Mouse (Mus musculus): ENCODE data around the gene Gm49380. TPM values are rescaled to one million over a fixed set of nuclear protein-coding genes. Genes with fewer than 3 reads are reported as not detected.

Gene Gm49380
- polyA plus RNA-seq, 1 experiment from 2014 or later = 0.35 TPM

GRCm38 (mm10) chr9:44093612-44094503 lies 19.4 kb downstream of the Gm49380 start:
- ATAC-seq (ENCODE audit: low read depth) (peak; percentile 30), DNase-seq (ENCODE audit: low spot score) (peak; percentile 85)
- Histone ChIP-seq H3K36me3 (ENCODE audit: control insufficient read depth, insufficient read depth, low read length) (peaks cover 23% of the 10 kb centered on the region; the same call in 1 of the 2 replicates), H3K27ac (replicated peaks; ENCODE audit: low read depth, low read length) (no peak overlapping the region), H3K9ac (ENCODE audit: low read depth, low read length) (no peak overlapping the region), H3K4me1 (ENCODE audit: control insufficient read depth, insufficient read depth, low read length) (peaks cover 19% of the 10 kb centered on the region; the same call in 1 of the 2 replicates), H3K9me3 (ENCODE audit: control insufficient read depth, low read length) (no peaks in the 10 kb centered on the region), H3K4me3 (ENCODE audit: low read depth, low read length) (no peak overlapping the region), H3K27me3 (replicated peaks; ENCODE audit: control insufficient read depth, insufficient read depth, low read length) (no peaks in the 10 kb centered on the region), H3K4me2 (ENCODE audit: low read depth, low read length) (peak overlapping the region; percentile 24; the same call in 1 of the 2 replicates)
- WGBS = 35% methylated on average over 24 of the region's 24 CpGs

- H3K27ac ChIP-seq (replicated peaks; ENCODE audit: low read depth, low read length) = no peak overlapping the region
- 66% methylated on average over 12 of the region's 12 CpGs for WGBS
- H3K4me1 ChIP-seq (ENCODE audit: control insufficient read depth, insufficient read depth, low read length) = peaks cover 36% of the 10 kb centered on the region
- ATAC-seq (ENCODE audit: low read depth) (no peak), DNase-seq (ENCODE audit: low spot score) (no peak)
- H3K4me2 ChIP-seq (ENCODE audit: low read depth, low read length) = no peak overlapping the region
- H3K9ac ChIP-seq (ENCODE audit: low read depth, low read length) = no peak overlapping the region
- H3K27me3 ChIP-seq (replicated peaks; ENCODE audit: control insufficient read depth, insufficient read depth, low read length) = 0 out of 2 replicates have a peak, but pooled peaks cover 3% of the 10 kb centered on the region
- H3K9me3 ChIP-seq (ENCODE audit: control insufficient read depth, low read length) = no peaks in the 10 kb centered on the region
- peaks cover 23% of the 10 kb centered on the region; the same call in 1 of the 2 replicates for H3K36me3 ChIP-seq (ENCODE audit: control insufficient read depth, insufficient read depth, low read length)
- H3K4me3 ChIP-seq (ENCODE audit: low read depth, low read length) = no peak overlapping the region
Observed at GRCm38 (mm10) chr9:44088877-44089608, 24.3 kb downstream of the Gm49380 start.

GRCm38 (mm10) chr9:44087761-44088455 lies 25.4 kb downstream of the Gm49380 start:
- Histone ChIP-seq H3K9me3 (ENCODE audit: control insufficient read depth, low read length) (no peaks in the 10 kb centered on the region), H3K4me3 (ENCODE audit: low read depth, low read length) (no peak overlapping the region), H3K36me3 (ENCODE audit: control insufficient read depth, insufficient read depth, low read length) (peaks cover 23% of the 10 kb centered on the region; the same call in 1 of the 2 replicates), H3K27ac (replicated peaks; ENCODE audit: low read depth, low read length) (no peak overlapping the region), H3K27me3 (replicated peaks; ENCODE audit: control insufficient read depth, insufficient read depth, low read length) (0 out of 2 replicates have a peak, but pooled peaks cover 10% of the 10 kb centered on the region), H3K4me1 (ENCODE audit: control insufficient read depth, insufficient read depth, low read length) (peaks cover 41% of the 10 kb centered on the region), H3K9ac (ENCODE audit: low read depth, low read length) (no peak overlapping the region), H3K4me2 (ENCODE audit: low read depth, low read length) (peak overlapping the region; percentile 27; the same call in 1 of the 2 replicates)
- WGBS = 4% methylated on average over 15 of the region's 15 CpGs
- peak; percentile 83 for DNase-seq (ENCODE audit: low spot score)
- ATAC-seq (ENCODE audit: low read depth) = peak; percentile 71

GRCm38 (mm10) chr9:44086960-44087359 lies 26.3 kb downstream of the Gm49380 start:
- no peaks in the 10 kb centered on the region for H3K9me3 ChIP-seq (ENCODE audit: control insufficient read depth, low read length)
- WGBS = 34% methylated on average over 10 of the region's 10 CpGs
- no peak overlapping the region for H3K4me2 ChIP-seq (ENCODE audit: low read depth, low read length)

GRCm38 (mm10) chr9:44085741-44086665 lies 27.3 kb downstream of the Gm49380 start:
- Histone ChIP-seq H3K27me3 (replicated peaks; ENCODE audit: control insufficient read depth, insufficient read depth, low read length) (peaks cover 15% of the 10 kb centered on the region; the same call in 1 of the 2 replicates), H3K9ac (ENCODE audit: low read depth, low read length) (no peak overlapping the region)

More at GRCm38 (mm10) chr9:44086960-44087359, 26.3 kb downstream of the Gm49380 start:
- H3K27ac ChIP-seq (replicated peaks; ENCODE audit: low read depth, low read length) = no peak overlapping the region
- peaks cover 41% of the 10 kb centered on the region for H3K4me1 ChIP-seq (ENCODE audit: control insufficient read depth, insufficient read depth, low read length)
- H3K9ac ChIP-seq (ENCODE audit: low read depth, low read length) = no peak overlapping the region
- ATAC-seq (ENCODE audit: low read depth) = no peak
- no peak overlapping the region for H3K4me3 ChIP-seq (ENCODE audit: low read depth, low read length)
- peaks cover 15% of the 10 kb centered on the region; the same call in 1 of the 2 replicates for H3K27me3 ChIP-seq (replicated peaks; ENCODE audit: control insufficient read depth, insufficient read depth, low read length)
- DNase-seq (ENCODE audit: low spot score) = no peak
- H3K36me3 ChIP-seq (ENCODE audit: control insufficient read depth, insufficient read depth, low read length) = peaks cover 16% of the 10 kb centered on the region; the same call in 1 of the 2 replicates

GRCm38 (mm10) chr9:44085276-44085675 lies 28.0 kb downstream of the Gm49380 start:
- Histone ChIP-seq H3K36me3 (ENCODE audit: control insufficient read depth, insufficient read depth, low read length) (no peaks in the 10 kb centered on the region), H3K27me3 (replicated peaks; ENCODE audit: control insufficient read depth, insufficient read depth, low read length) (peaks cover 15% of the 10 kb centered on the region; the same call in 1 of the 2 replicates)
- WGBS = 9% methylated on average over 10 of the region's 10 CpGs

More at GRCm38 (mm10) chr9:44085741-44086665, 27.3 kb downstream of the Gm49380 start:
- peak overlapping the region; percentile 66 for H3K4me3 ChIP-seq (ENCODE audit: low read depth, low read length)
- peaks cover 6% of the 10 kb centered on the region; the same call in 1 of the 2 replicates for H3K36me3 ChIP-seq (ENCODE audit: control insufficient read depth, insufficient read depth, low read length)
- 60% methylated on average over 15 of the region's 15 CpGs for WGBS
- ATAC-seq (ENCODE audit: low read depth) = no peak
- no peak for DNase-seq (ENCODE audit: low spot score)
- H3K4me1 ChIP-seq (ENCODE audit: control insufficient read depth, insufficient read depth, low read length) = peaks cover 41% of the 10 kb centered on the region
- H3K4me2 ChIP-seq (ENCODE audit: low read depth, low read length) = peak overlapping the region; percentile 99
- H3K9me3 ChIP-seq (ENCODE audit: control insufficient read depth, low read length) = no peaks in the 10 kb centered on the region
- no peak overlapping the region for H3K27ac ChIP-seq (replicated peaks; ENCODE audit: low read depth, low read length)

GRCm38 (mm10) chr9:44084659-44085229 lies 28.6 kb downstream of the Gm49380 start:
- 0% methylated on average over 12 of the region's 62 CpGs for WGBS
- Histone ChIP-seq H3K27me3 (replicated peaks; ENCODE audit: control insufficient read depth, insufficient read depth, low read length) (peaks cover 15% of the 10 kb centered on the region; the same call in 1 of the 2 replicates), H3K27ac (replicated peaks; ENCODE audit: low read depth, low read length) (no peak overlapping the region), H3K36me3 (ENCODE audit: control insufficient read depth, insufficient read depth, low read length) (no peaks in the 10 kb centered on the region), H3K4me2 (ENCODE audit: low read depth, low read length) (peak overlapping the region; percentile 99), H3K9ac (ENCODE audit: low read depth, low read length) (peak overlapping the region; percentile 77), H3K9me3 (ENCODE audit: control insufficient read depth, low read length) (no peaks in the 10 kb centered on the region), H3K4me3 (ENCODE audit: low read depth, low read length) (peak overlapping the region; percentile 66), H3K4me1 (ENCODE audit: control insufficient read depth, insufficient read depth, low read length) (peaks cover 36% of the 10 kb centered on the region)
- ATAC-seq (ENCODE audit: low read depth) = peak; percentile 64
- DNase-seq (ENCODE audit: low spot score) = peak; percentile 88

More at GRCm38 (mm10) chr9:44085276-44085675, 28.0 kb downstream of the Gm49380 start:
- Histone ChIP-seq H3K4me2 (ENCODE audit: low read depth, low read length) (peak overlapping the region; percentile 99), H3K9ac (ENCODE audit: low read depth, low read length) (peak overlapping the region; percentile 77), H3K4me3 (ENCODE audit: low read depth, low read length) (peak overlapping the region; percentile 66), H3K9me3 (ENCODE audit: control insufficient read depth, low read length) (no peaks in the 10 kb centered on the region), H3K27ac (replicated peaks; ENCODE audit: low read depth, low read length) (no peak overlapping the region), H3K4me1 (ENCODE audit: control insufficient read depth, insufficient read depth, low read length) (peaks cover 41% of the 10 kb centered on the region)
- ATAC-seq (ENCODE audit: low read depth) = no peak
- no peak for DNase-seq (ENCODE audit: low spot score)

Data from embryonic facial prominence, embryonic 14.5 days (tissue).